Mouse (Mus musculus): ENCODE measurements at regions not wholly inside any gene's neighbourhood (a gene's known extent, or its start where the extent isn't known, plus 50 kb on each side); places are given as distances from the start of the nearest gene placed in this dataset.

GRCm38 (mm10) chr9:46783597-46784354 is 214.8 kb upstream of the Gm4791 start:
- TF ChIP-seq ZC3H11A (IDR thresholded peaks at IDR 0.05; ENCODE audit: low read depth, low read length) (no peak), RAD21 (IDR thresholded peaks at IDR 0.05; ENCODE audit: low read depth, low read length) (no peak), MYC (IDR thresholded peaks at IDR 0.05; ENCODE audit: low read depth, low read length) (no peak), MYB (IDR thresholded peaks at IDR 0.05; ENCODE audit: low read depth, low read length) (no peak), POLR2AphosphoS2 (IDR thresholded peaks at IDR 0.05; ENCODE audit: low read length) (no peak), SMC3 (IDR thresholded peaks at IDR 0.05; ENCODE audit: low read depth, low read length) (no peak), CHD1 (IDR thresholded peaks at IDR 0.05; ENCODE audit: low read depth, low read length) (no peak), ELF1 (IDR thresholded peaks at IDR 0.05; ENCODE audit: low read depth, low read length) (no peak), ZKSCAN1 (IDR thresholded peaks at IDR 0.05; ENCODE audit: low read depth, low read length) (no peak), E2F4 (IDR thresholded peaks at IDR 0.05; ENCODE audit: borderline replicate concordance, low read depth, low read length) (no peak), POLR2A (IDR thresholded peaks at IDR 0.05; ENCODE audit: control insufficient read depth in 1 of 2, insufficient read depth in 1 of 2, low read depth in 1 of 2, low read length in 2 of 2, poor library complexity in 1 of 2) (no peak)
- no peak for DNase-seq (ENCODE audit: low read depth, low spot score)
- Histone ChIP-seq H3K9me3 (replicated peaks; ENCODE audit: insufficient read depth, low read length) (no peaks in the 10 kb centered on the region), H3K36me3 (ENCODE audit: control insufficient read depth in 1 of 2, insufficient read depth in 2 of 2, low read length in 2 of 2) (no peaks in the 10 kb centered on the region), H3K27me3 (ENCODE audit: control insufficient read depth in 1 of 2, insufficient read depth in 2 of 2, low read length in 2 of 2) (no peaks in the 10 kb centered on the region), H3K9ac (ENCODE audit: control insufficient read depth, low read depth, low read length, poor library complexity, severe bottlenecking) (no peak overlapping the region), H3K79me2 (ENCODE audit: control insufficient read depth, insufficient read depth, low read length, poor library complexity) (no peaks in the 10 kb centered on the region), H3K27ac (ENCODE audit: control insufficient read depth, low read depth, low read length) (no peak overlapping the region), H3K4me1 (ENCODE audit: control insufficient read depth in 1 of 2, insufficient read depth in 2 of 2, low read length in 2 of 2) (no peaks in the 10 kb centered on the region), H3K4me3 (ENCODE audit: control insufficient read depth in 1 of 2, insufficient read depth in 1 of 2, low read depth in 2 of 2, low read length in 2 of 2) (no peak overlapping the region)

DNA sequence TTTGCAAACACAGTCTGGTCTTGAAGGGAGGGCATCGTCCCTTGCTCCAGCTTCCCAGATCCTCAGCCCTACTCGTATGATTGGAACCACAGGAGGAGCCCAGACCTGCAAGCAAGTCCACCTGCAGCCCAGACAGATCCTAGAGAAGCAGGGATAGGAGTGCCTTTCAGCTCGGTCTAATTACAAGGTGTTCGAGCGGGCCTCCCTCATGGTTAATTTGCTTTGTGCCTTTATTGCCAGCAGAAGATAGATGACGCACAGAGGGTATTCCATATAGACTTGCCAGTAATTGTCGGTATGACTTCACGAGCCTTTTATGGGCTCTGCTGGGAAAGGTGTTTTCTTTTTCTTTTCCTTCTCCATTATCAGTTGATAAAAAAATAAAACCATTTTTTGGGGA is 216.9 kb upstream of the Gm4791 start:
- H3K4me1 ChIP-seq (ENCODE audit: control insufficient read depth in 1 of 2, insufficient read depth in 2 of 2, low read length in 2 of 2) = no peaks in the 10 kb centered on the region
- H3K9me3 ChIP-seq (replicated peaks; ENCODE audit: insufficient read depth, low read length) = no peaks in the 10 kb centered on the region
- DNase-seq (ENCODE audit: low read depth, low spot score) = no peak
- H3K79me2 ChIP-seq (ENCODE audit: control insufficient read depth, insufficient read depth, low read length, poor library complexity) = no peaks in the 10 kb centered on the region
- H3K9ac ChIP-seq (ENCODE audit: control insufficient read depth, low read depth, low read length, poor library complexity, severe bottlenecking) = no peak overlapping the region
- TF ChIP-seq USF2 (IDR thresholded peaks at IDR 0.05; ENCODE audit: borderline replicate concordance in 1 of 2, insufficient read depth in 1 of 2, low read depth in 1 of 2, low read length in 2 of 2) (no peak), CTCF (IDR thresholded peaks at IDR 0.05 in 2 of 3, conservative IDR thresholded peaks at IDR 0.05 in 1 of 3; ENCODE audit: control insufficient read depth in 1 of 3, insufficient read depth in 1 of 3, low read depth in 2 of 3, low read length in 3 of 3, poor library complexity in 1 of 3, severe bottlenecking in 1 of 3) (no peak), BHLHE40 (IDR thresholded peaks at IDR 0.05; ENCODE audit: borderline replicate concordance, low read depth, low read length) (no peak), ETS1 (IDR thresholded peaks at IDR 0.05; ENCODE audit: low read depth, low read length) (no peak), E2F4 (IDR thresholded peaks at IDR 0.05; ENCODE audit: borderline replicate concordance, low read depth, low read length) (no peak), TBP (IDR thresholded peaks at IDR 0.05; ENCODE audit: low read depth, low read length) (no peak), POLR2AphosphoS2 (IDR thresholded peaks at IDR 0.05; ENCODE audit: low read length) (no peak), UBTF (IDR thresholded peaks at IDR 0.05; ENCODE audit: borderline replicate concordance, insufficient read depth, low read depth, low read length) (no peak), RCOR1 (IDR thresholded peaks at IDR 0.05; ENCODE audit: low read depth, low read length) (no peak), ZKSCAN1 (IDR thresholded peaks at IDR 0.05; ENCODE audit: low read depth, low read length) (no peak)
- H3K36me3 ChIP-seq (ENCODE audit: control insufficient read depth in 1 of 2, insufficient read depth in 2 of 2, low read length in 2 of 2) = no peaks in the 10 kb centered on the region
- H3K4me3 ChIP-seq (ENCODE audit: control insufficient read depth in 1 of 2, insufficient read depth in 1 of 2, low read depth in 2 of 2, low read length in 2 of 2) = no peak overlapping the region
- no peak overlapping the region for H3K27ac ChIP-seq (ENCODE audit: control insufficient read depth, low read depth, low read length)
- no peaks in the 10 kb centered on the region for H3K27me3 ChIP-seq (ENCODE audit: control insufficient read depth in 1 of 2, insufficient read depth in 2 of 2, low read length in 2 of 2)

Measured in MEL (cell line).